Mouse (Mus musculus) hindbrain, embryonic 11.5 days (tissue): ENCODE data around the gene Pakap. TPM values are rescaled to one million over a fixed set of nuclear protein-coding genes. Genes with fewer than 3 reads are reported as not detected.

Experiments used
- ATAC-seq: fragments of 200-750 bp; cut with Nextera tagmentation; 2 replicates; pipeline ENCODE4 v1.8.0; 2017; ENCODE audit warnings: mild to moderate bottlenecking, moderate TSS enrichment, moderate library complexity; ENCODE audit not compliant: low FRiP score
- DNase-seq: peaks from one replicate; pipeline ENCODE4 v3.0.0-alpha.2; 2015; ENCODE audit warnings: low spot score
- H3K27ac ChIP-seq: fragments of 300-500 bp; sonication (generic); 2 replicates; pipeline ENCODE4 v1.5.1; 2014; ENCODE audit warnings: mild to moderate bottlenecking, low read depth, low read length
- H3K27me3 ChIP-seq: fragments of 300-500 bp; sonication (generic); 2 replicates; pipeline ENCODE4 v1.6.1; 2014; ENCODE audit warnings: mild to moderate bottlenecking, low read length, moderate library complexity, mixed read lengths; ENCODE audit not compliant: control insufficient read depth, insufficient read depth
- H3K36me3 ChIP-seq: fragments of 300-500 bp; sonication (generic); 2 replicates; pipeline ENCODE4 v1.6.1; 2014; ENCODE audit warnings: mild to moderate bottlenecking, low read length, moderate library complexity, mixed read lengths; ENCODE audit not compliant: control insufficient read depth, insufficient read depth
- H3K4me1 ChIP-seq: fragments of 300-500 bp; sonication (generic); replicated peaks from 2 replicates; pipeline ENCODE4 v1.6.1; 2014; ENCODE audit warnings: low read length, mixed read lengths; ENCODE audit not compliant: control insufficient read depth, insufficient read depth
- H3K4me2 ChIP-seq: fragments of 300-500 bp; sonication (generic); replicated peaks from 2 replicates; pipeline ENCODE4 v1.6.1; 2014; ENCODE audit warnings: mild to moderate bottlenecking, low read depth, low read length
- H3K4me3 ChIP-seq: fragments of 300-500 bp; sonication (generic); 2 replicates; pipeline ENCODE4 v1.5.1; 2014; ENCODE audit warnings: low read depth, low read length
- H3K9ac ChIP-seq: fragments of 300-500 bp; sonication (generic); 2 replicates; pipeline ENCODE4 v1.6.1; 2014; ENCODE audit warnings: low read depth, low read length
- H3K9me3 ChIP-seq: fragments of 300-500 bp; sonication (generic); 2 replicates; pipeline ENCODE4 v1.6.1; 2016; ENCODE audit warnings: low read length; ENCODE audit not compliant: control insufficient read depth
- WGBS: fragments of 180-500 bp; shearing (Covaris S2); extraction: QIAGEN DNeasy Blood & Tissue Kit; methylation state at CpG from one replicate; pipeline ENCODE4 v1.1.7; 2014; 5-methylcytosine and 5-hydroxymethylcytosine counted together
- polyA plus RNA-seq: library from polyadenylated mRNA; unstranded; fragments of >200 nt; fragmentation: Nextera tagmentation; extraction: Ambion mirVana; gene quantifications from 2 replicates; pipeline ENCODE4 v1.2.1, GENCODE M21; 2014

The Pakap gene
- polyA plus RNA-seq, 1 experiment from 2014 or later: 24.7 TPM

DNA sequence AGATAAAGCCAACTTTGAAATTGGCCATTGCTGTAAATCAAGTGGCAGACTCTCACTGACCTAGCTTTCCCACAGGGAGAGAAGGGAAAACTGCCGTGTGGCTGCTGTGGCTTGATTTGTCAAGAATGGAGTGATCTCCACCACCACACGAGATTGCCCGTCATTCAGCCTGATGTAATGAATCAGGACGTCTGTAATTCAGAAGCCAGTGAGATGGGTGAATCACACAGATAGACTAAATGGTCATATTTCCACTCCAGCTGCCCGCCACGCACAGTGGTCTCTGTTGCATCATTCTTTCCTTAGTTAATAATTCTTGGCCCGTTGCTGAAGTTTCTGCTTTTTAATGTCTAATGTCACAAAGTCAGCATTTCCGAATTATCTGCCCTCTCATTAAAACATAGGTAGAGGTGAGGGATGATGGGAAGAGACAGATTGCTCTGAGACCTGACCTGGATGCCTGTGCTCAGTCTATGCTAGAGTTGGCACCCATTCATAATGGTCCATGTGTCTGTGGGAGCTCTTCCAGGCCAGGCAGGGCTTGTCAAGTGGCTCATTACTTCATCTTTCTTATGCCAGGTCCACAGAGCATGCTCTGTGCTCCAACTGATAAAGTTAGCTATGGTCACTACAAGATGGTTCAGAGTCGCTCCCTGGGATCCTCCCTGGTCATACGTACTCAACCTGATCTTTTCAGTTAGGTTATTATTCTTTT is 34.1 kb downstream of the Pakap start:
- H3K4me1 ChIP-seq: no peaks in the 10 kb centered on the region
- no peaks in the 10 kb centered on the region for H3K36me3 ChIP-seq
- H3K4me3 ChIP-seq: no peak overlapping the region
- H3K9ac ChIP-seq: no peak overlapping the region
- no peaks in the 10 kb centered on the region for H3K9me3 ChIP-seq
- no peaks in the 10 kb centered on the region for H3K27me3 ChIP-seq
- WGBS: 85% methylated on average over 10 of the region's 10 CpGs
- H3K4me2 ChIP-seq: no peak overlapping the region
- no peak overlapping the region for H3K27ac ChIP-seq
- ATAC-seq (no peak), DNase-seq (no peak)

DNA sequence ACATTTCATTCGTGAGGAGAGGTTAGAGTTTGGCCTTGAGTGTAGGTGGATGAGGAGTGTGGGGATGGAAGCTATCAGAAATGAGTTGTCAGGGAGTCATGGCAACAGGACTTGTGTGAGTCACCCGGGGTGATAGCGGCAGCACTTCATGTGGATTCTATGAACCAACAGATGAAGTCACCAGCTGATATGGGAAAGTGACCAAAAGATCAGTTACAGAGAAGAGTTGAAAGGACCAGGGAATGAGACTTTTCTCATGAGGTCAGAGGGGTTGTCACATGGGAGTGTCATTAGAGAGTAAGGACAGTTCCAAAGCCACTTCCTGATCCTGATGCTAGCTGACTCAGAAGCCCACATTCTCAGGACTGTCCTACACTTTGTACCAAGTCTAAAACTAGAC is 38.3 kb downstream of the Pakap start:
- no peak overlapping the region for H3K9ac ChIP-seq
- no peaks in the 10 kb centered on the region for H3K36me3 ChIP-seq
- H3K4me2 ChIP-seq: no peak overlapping the region
- H3K9me3 ChIP-seq: no peaks in the 10 kb centered on the region
- no peak for ATAC-seq
- no peaks in the 10 kb centered on the region for H3K27me3 ChIP-seq
- no peak for DNase-seq
- H3K4me3 ChIP-seq: no peak overlapping the region
- H3K27ac ChIP-seq: no peak overlapping the region
- whole genome bisulfite sequencing: 86% methylated on average over 3 of the region's 3 CpGs
- no peaks in the 10 kb centered on the region for H3K4me1 ChIP-seq

DNA sequence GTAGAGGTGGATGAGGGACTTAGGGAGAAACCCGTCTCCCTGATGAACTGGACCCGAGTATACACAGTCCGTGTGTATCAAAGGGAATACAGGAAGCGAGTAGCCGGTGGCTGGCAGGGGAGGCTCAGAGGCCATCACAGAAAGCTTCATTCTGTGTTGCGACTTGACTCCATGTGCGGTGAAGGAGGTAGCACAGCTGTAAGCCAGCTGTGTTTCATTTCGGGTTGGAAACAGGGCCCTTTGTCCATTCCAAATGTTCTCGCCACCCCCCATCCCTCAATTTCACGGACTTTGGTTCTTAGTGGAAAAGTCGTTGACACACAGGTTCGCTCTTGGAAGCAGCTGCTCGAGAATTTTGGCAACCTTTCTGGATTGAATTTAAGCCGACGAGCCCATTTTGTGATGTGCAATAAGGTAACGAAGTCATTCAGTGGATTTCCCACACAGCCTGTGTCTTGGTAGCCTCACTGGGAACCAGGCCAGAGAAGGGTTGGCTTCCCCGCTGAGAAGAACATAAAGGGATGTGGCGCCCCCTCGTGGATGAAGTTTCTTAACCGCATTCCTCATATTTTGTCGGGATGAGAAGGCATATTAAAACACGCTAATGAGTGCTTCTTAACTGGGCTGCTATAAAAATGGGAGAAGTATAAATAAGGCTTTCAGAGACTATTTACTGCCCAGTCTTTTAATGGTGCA is 39.4 kb downstream of the Pakap start:
- no peak overlapping the region for H3K9ac ChIP-seq
- H3K4me1 ChIP-seq: 0 out of 2 replicates have a peak, but pooled peaks cover 2% of the 10 kb centered on the region
- peak; percentile 92 for DNase-seq
- H3K4me2 ChIP-seq: no peak overlapping the region
- H3K27me3 ChIP-seq: no peaks in the 10 kb centered on the region
- no peak overlapping the region for H3K27ac ChIP-seq
- WGBS: 48% methylated on average over 22 of the region's 22 CpGs
- no peak for ATAC-seq
- no peak overlapping the region for H3K4me3 ChIP-seq
- H3K9me3 ChIP-seq: no peaks in the 10 kb centered on the region
- H3K36me3 ChIP-seq: no peaks in the 10 kb centered on the region

DNA sequence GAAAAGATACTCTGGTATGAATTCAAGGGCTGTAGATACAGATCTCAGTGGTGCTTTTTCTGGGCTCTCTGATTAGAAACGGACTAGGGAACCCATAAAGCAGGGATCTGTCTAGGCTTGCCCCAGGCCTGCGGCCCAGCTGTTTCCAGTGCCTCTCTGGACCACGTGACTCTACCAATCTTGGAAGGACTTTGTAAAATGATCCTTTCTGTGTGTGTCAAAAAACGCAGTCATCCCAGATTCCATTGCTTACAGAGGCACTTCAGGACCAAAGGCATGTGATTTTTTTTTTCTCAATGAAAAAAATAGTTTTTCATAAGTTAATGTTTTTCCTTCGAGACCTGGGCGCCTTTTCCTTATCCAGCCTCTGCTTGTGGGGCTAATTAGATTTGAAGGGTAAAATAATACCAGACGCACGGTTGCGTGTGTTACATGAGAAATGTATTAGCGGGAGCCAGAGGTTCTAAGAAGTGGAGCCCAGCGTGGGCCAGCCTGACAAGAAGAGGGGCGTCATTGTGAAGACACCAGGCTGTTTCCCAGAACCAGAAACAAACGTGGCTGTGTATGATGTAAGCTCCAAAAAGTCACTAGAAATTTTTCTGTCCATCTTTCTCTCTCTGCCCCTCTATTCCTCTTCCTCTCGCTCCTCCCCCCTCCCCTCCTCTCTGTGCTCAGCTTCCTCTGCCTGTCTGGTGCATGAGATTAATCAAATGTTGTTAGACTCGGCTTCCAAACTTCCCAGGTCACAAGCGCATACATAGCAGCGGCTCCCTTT is 43.5 kb downstream of the Pakap start:
- WGBS: 49% methylated on average over 17 of the region's 17 CpGs
- H3K27ac ChIP-seq: peak overlapping the region; percentile 36; the same call in 1 of the 2 replicates
- H3K4me2 ChIP-seq: no peak overlapping the region
- DNase-seq (peak; percentile 39), ATAC-seq (no peak)
- no peak overlapping the region for H3K4me3 ChIP-seq
- H3K9ac ChIP-seq: no peak overlapping the region
- H3K9me3 ChIP-seq: no peaks in the 10 kb centered on the region
- H3K4me1 ChIP-seq: 0 out of 2 replicates have a peak, but pooled peaks cover 2% of the 10 kb centered on the region
- no peaks in the 10 kb centered on the region for H3K36me3 ChIP-seq
- H3K27me3 ChIP-seq: no peaks in the 10 kb centered on the region

DNA sequence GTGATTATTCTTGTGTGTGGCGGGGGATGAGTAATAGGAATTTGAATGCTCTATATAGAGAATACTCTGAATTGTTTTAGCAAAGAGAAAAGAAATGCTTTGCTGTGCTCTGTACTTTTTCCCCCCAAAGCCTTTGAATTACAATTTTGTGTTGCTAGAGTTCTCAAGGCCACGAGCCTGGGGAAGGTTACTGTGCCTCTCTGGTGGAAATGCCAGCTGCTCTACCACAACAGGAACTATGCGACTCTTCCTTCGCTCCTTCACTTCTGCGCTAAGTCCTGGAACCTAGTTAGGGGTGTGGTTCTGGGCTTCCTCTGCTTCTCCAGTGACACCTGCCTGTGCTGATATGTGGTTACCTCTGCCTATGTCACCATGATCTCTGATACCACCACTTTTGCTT is 44.7 kb downstream of the Pakap start:
- DNase-seq (no peak), ATAC-seq (no peak)
- no peaks in the 10 kb centered on the region for H3K9me3 ChIP-seq
- H3K4me3 ChIP-seq: no peak overlapping the region
- no peak overlapping the region for H3K9ac ChIP-seq
- H3K27ac ChIP-seq: no peak overlapping the region
- H3K4me1 ChIP-seq: 0 out of 2 replicates have a peak, but pooled peaks cover 2% of the 10 kb centered on the region
- no peaks in the 10 kb centered on the region for H3K36me3 ChIP-seq
- H3K4me2 ChIP-seq: no peak overlapping the region
- H3K27me3 ChIP-seq: no peaks in the 10 kb centered on the region
- 90% methylated on average over 5 of the region's 5 CpGs for WGBS

DNA sequence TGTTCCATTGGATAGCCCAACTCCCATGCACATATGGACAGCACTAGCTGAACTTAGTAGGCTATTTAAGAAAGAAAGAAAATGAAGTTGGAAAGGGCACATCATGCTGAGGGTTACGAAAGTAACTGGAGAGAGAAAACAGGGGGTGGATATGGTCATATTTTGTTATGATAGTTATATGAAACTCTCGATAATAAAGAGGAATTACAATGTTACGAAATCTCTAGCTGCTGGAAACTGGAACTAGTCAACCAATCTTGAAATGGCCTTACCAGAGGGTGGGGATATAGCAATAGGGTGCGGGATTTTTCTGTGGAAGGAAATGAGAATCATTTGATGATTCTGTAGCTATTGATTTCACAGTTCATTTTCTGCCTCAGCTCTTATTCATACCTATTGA is 46.7 kb downstream of the Pakap start:
- WGBS: 92% methylated on average over 4 of the region's 4 CpGs
- no peak for DNase-seq
- Histone ChIP-seq H3K9ac (no peak overlapping the region), H3K4me3 (no peak overlapping the region), H3K9me3 (no peaks in the 10 kb centered on the region), H3K36me3 (no peaks in the 10 kb centered on the region), H3K4me2 (no peak overlapping the region), H3K27ac (no peak overlapping the region), H3K27me3 (no peaks in the 10 kb centered on the region), H3K4me1 (0 out of 2 replicates have a peak, but pooled peaks cover 2% of the 10 kb centered on the region)
- ATAC-seq: no peak

DNA sequence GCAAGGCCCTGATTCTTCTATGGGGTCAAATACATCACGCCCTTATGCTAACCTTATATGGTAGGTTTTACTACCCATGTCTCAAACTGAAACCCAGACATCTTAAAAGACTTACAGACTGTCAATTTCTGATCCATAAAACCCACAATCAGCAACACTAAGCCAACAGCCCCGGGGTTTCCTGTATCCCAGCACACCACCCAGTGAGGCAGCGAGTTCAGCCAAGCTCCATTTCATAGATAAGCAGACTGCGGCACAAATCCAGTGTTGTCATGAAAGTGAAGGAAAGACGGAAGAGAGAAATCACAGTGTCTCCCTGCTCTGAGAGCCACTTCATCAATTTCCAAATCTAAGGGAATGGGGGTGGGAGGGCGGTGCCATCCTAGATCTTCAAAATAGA is 50.8 kb downstream of the Pakap start:
- ATAC-seq (no peak), DNase-seq (no peak)
- no peak overlapping the region for H3K27ac ChIP-seq
- H3K4me3 ChIP-seq: no peak overlapping the region
- WGBS: 83% methylated on average over 6 of the region's 6 CpGs
- H3K9me3 ChIP-seq: no peaks in the 10 kb centered on the region
- no peak overlapping the region for H3K9ac ChIP-seq
- H3K27me3 ChIP-seq: no peaks in the 10 kb centered on the region
- no peaks in the 10 kb centered on the region for H3K36me3 ChIP-seq
- no peaks in the 10 kb centered on the region for H3K4me1 ChIP-seq
- H3K4me2 ChIP-seq: no peak overlapping the region

DNA sequence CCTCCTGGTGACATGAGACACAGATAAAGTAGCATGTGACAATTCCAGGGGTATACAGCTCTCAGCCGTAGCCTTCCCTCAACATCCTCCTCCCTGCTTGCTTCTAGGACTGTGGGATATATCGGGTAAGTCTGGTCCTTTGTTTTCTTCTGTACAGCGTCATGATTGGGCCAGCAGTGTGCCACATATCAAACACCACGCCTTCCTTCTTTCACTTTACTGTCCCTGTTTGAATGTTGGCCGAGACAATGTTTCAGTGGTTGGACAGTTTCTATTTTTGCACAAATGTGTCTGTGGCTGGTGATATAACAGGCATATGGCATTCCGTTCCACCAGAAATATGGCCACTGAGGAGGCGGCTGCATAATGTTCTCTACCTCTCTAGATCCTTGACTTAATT is 54.8 kb downstream of the Pakap start:
- Histone ChIP-seq H3K4me1 (no peaks in the 10 kb centered on the region), H3K4me3 (no peak overlapping the region), H3K9me3 (no peaks in the 10 kb centered on the region), H3K9ac (no peak overlapping the region), H3K27me3 (no peaks in the 10 kb centered on the region), H3K36me3 (no peaks in the 10 kb centered on the region), H3K27ac (no peak overlapping the region), H3K4me2 (no peak overlapping the region)
- DNase-seq (no peak), ATAC-seq (no peak)
- WGBS: 93% methylated on average over 7 of the region's 7 CpGs
